Mouse (Mus musculus): Measurements from ENCODE around the gene Plekhg6. TPM values are rescaled to one million over a fixed set of nuclear protein-coding genes. Genes with fewer than 3 reads are reported as not detected.

Plekhg6 gene
- total and polyA plus RNA-seq, 2 experiments from 2014 or later = 0.16 to 1.00 TPM

DNA sequence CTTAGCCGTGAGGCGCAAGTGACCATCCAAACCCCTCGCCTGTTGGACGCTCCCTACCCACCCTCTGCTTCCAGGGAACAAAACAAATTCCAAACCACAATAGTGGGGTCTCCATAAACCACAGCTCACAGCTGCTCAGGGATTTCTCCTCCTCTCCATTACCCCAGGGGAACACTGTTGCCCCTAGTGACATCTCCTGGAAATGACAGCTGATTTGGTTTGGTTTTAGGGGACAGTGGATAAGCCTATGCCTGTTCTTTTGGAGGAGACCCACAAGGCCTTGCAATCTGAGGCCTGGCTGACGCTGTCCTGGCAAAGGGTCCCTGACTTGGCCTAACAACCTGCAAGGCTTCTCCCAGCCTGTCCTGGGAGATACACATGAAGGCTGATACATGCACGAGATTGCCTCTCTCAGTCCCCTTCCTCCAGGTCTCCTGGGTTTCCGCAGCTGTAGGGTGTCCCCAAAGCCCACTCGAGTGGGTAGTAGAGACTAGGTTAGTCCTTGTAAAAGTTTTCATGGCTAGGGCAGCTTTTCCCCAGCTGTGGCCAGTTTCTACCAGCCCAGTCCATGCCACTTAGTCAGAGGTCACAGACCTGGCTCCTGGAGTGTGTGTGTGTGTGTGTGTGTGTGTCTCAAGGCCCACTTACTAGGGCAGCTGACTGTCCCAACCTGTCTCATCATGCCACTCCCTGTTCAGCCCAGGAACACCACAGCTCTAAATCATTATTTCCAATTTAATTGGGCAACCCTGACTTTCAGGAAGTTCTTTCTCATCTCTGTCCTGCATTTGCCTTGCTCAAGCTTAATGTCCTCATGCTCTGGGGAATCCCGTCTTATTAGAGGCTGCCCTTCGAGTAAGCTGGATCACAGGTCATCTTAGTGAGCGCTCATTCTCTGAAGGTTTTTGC, 4.7 kb upstream of the Plekhg6 start:
- no peak overlapping the region for H3K4me2 ChIP-seq (ENCODE audit: low read depth)
- no peaks in the 10 kb centered on the region for H3K36me3 ChIP-seq (ENCODE audit: insufficient read depth)
- TF ChIP-seq CTCF (IDR thresholded peaks at IDR 0.05; ENCODE audit: low read depth) = peak; percentile 57
- peaks cover 10% of the 10 kb centered on the region for H3K27me3 ChIP-seq (ENCODE audit: insufficient read depth, low read length)
- 62% methylated on average over 11 of the region's 11 CpGs for WGBS
- H3K9me3 ChIP-seq (ENCODE audit: low read length) = no peaks in the 10 kb centered on the region
- ATAC-seq = no peak
- DNase-seq = no peak
- H3K4me1 ChIP-seq (ENCODE audit: insufficient read depth) = 0 out of 2 replicates have a peak, but pooled peaks cover 2% of the 10 kb centered on the region
- no peak overlapping the region for H3K27ac ChIP-seq (ENCODE audit: low read depth, low read length)
- no peak overlapping the region for H3K9ac ChIP-seq
- no peak overlapping the region for H3K4me3 ChIP-seq (ENCODE audit: low read depth, low read length)

DNA sequence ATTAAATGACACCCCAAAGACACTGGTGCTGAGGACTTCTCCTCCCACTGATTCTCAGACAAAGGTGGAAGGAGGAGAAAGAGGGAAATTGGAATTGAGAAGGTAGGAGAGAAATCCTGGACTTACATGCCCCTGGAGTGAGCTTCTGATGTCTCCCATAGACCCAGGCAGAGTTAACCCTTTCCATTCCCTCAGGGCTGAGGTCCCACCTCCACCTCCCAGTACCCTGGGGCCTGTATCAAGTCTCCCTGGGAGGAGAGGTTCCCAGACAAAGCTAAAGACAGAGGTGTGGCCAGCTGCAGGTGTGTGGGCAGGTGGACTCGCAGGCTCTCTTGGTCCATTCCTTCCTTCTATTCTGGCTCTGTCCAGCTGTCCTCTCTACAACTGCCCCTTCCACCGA, 1.4 kb upstream of the Plekhg6 start:
- H3K9ac ChIP-seq = no peak overlapping the region
- DNase-seq (no peak), ATAC-seq (no peak)
- whole genome bisulfite sequencing = 94% methylated on average over 2 of the region's 2 CpGs
- H3K36me3 ChIP-seq (ENCODE audit: insufficient read depth) = no peaks in the 10 kb centered on the region
- H3K4me1 ChIP-seq (ENCODE audit: insufficient read depth) = 0 out of 2 replicates have a peak, but pooled peaks cover 5% of the 10 kb centered on the region
- no peaks in the 10 kb centered on the region for H3K9me3 ChIP-seq (ENCODE audit: low read length)
- TF ChIP-seq CTCF (IDR thresholded peaks at IDR 0.05; ENCODE audit: low read depth) = no peak
- H3K27me3 ChIP-seq (ENCODE audit: insufficient read depth, low read length) = peaks cover 31% of the 10 kb centered on the region
- H3K27ac ChIP-seq (ENCODE audit: low read depth, low read length) = no peak overlapping the region
- no peak overlapping the region for H3K4me2 ChIP-seq (ENCODE audit: low read depth)
- no peak overlapping the region for H3K4me3 ChIP-seq (ENCODE audit: low read depth, low read length)

DNA sequence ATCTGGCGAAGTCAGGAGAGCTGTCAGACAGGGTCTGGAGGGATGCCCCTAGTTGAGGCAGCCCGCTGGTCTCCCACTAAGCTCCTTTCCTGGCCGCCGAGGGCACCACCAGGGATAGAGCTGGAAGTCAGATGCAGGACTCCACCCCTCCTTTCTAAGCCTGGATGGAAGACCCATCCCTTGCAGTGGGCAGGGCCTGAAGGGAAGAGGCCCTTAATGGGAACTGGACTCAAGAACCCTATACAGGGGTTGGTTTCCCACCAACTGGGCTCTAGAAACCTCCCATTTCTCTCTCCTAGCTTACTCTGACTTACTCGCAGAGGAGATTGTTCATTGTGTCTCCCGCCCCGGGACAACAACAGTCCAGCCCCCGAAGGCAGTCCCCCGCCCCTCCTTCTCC, 812 bp downstream of the Plekhg6 start:
- Histone ChIP-seq H3K27me3 (ENCODE audit: insufficient read depth, low read length) (peaks cover 31% of the 10 kb centered on the region), H3K4me2 (ENCODE audit: low read depth) (peak overlapping the region; percentile 42), H3K9ac (no peak overlapping the region), H3K36me3 (ENCODE audit: insufficient read depth) (no peaks in the 10 kb centered on the region), H3K9me3 (ENCODE audit: low read length) (no peaks in the 10 kb centered on the region), H3K4me3 (ENCODE audit: low read depth, low read length) (no peak overlapping the region), H3K4me1 (ENCODE audit: insufficient read depth) (0 out of 2 replicates have a peak, but pooled peaks cover 5% of the 10 kb centered on the region), H3K27ac (ENCODE audit: low read depth, low read length) (no peak overlapping the region)
- 2% methylated on average over 9 of the region's 9 CpGs for WGBS
- TF ChIP-seq CTCF (IDR thresholded peaks at IDR 0.05; ENCODE audit: low read depth) = no peak
- ATAC-seq (no peak), DNase-seq (no peak)

DNA sequence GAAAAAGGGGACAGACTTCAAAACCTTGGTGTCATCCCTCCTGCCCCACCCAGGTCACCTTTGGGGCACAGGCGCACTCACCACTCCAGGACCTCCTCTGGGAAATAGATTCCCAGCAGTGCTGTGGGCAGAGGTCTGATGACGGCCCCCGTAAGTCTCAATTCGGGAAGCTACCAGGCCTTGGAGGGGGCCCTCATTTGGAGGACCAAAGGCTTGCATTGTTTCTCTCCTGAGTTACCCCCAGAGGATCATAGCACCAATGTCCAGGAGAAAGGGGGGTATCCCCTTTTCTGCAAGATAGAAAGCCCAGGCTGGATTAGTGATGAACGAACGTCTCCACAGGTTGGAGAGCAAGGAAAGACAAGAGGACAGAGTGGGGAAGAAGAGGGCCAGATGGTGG, 2.0 kb downstream of the Plekhg6 start:
- no peak overlapping the region for H3K4me3 ChIP-seq (ENCODE audit: low read depth, low read length)
- 0 out of 2 replicates have a peak, but pooled peaks cover 5% of the 10 kb centered on the region for H3K4me1 ChIP-seq (ENCODE audit: insufficient read depth)
- H3K27me3 ChIP-seq (ENCODE audit: insufficient read depth, low read length) = peaks cover 31% of the 10 kb centered on the region
- H3K9me3 ChIP-seq (ENCODE audit: low read length) = no peaks in the 10 kb centered on the region
- no peak overlapping the region for H3K27ac ChIP-seq (ENCODE audit: low read depth, low read length)
- no peak overlapping the region for H3K9ac ChIP-seq
- H3K4me2 ChIP-seq (ENCODE audit: low read depth) = no peak overlapping the region
- no peaks in the 10 kb centered on the region for H3K36me3 ChIP-seq (ENCODE audit: insufficient read depth)
- 27% methylated on average over 6 of the region's 6 CpGs for WGBS
- ATAC-seq (no peak), DNase-seq (no peak)
- TF ChIP-seq CTCF (IDR thresholded peaks at IDR 0.05; ENCODE audit: low read depth) = no peak

DNA sequence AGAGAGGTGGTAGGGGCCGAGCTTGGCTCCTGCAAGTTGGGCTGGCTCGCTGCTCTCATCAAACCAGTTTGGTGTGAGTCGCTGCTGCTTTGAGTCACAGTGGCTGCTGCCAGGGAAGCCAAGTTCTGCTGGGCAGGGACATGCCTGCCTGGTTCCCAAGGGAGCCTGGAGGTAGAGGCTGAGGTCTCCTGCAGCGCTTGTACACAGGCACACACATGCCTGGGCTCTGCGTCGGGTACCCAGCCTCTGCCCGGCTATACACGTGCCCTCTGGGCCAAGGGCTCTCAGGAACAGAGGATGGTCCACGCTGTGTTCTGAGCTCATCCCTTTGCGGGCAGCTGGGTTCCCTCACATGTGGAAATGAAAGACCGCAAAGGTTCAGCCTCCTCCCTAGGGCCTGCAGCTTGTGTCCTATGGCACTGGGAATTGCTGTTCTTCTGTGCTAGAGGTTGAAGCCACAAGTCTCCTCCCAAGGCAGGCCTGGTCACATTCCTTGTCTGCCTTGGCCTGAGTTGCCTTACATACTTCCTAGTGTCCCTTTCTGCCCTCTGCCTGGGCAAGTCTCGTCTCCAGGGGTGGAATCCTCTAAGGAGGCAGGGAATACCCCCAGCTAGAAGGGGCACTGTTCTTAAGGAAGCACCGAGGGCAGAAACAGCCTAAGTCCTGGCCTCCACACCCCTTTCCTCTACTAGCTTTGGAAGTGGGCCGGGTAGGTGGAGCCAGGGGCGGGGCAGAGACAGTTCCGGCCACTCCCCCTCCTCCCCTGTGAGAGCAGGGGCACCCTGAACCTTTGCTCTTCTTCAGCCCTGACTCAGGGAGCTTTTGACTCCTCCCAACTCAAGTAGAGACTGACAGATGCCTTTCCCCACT, 2.8 kb downstream of the Plekhg6 start:
- no peak for DNase-seq
- no peak for ATAC-seq
- TF ChIP-seq CTCF (IDR thresholded peaks at IDR 0.05; ENCODE audit: low read depth) = no peak

DNA sequence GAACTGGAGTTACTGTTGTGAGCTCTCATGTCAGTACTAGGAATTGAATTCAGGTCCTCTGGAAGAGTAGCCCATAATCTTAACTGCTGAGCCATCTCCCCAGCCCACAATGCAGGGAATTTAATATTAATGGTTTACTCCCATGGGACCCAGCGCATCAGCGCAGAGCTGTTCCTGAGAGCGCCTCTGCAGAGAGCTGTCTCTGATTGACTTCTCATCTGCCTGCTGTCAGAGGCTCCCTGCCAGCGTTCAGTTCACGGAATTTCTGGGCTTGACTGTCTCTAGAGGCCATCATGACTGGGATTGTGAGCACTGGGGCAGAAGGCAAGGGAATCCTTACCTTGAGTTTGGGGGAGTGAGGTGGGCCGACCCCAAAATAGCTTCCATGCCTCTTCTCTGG, 3.6 kb downstream of the Plekhg6 start:
- ATAC-seq (no peak), DNase-seq (no peak)
- Histone ChIP-seq H3K4me3 (ENCODE audit: low read depth, low read length) (no peak overlapping the region), H3K36me3 (ENCODE audit: insufficient read depth) (no peaks in the 10 kb centered on the region), H3K27ac (ENCODE audit: low read depth, low read length) (no peak overlapping the region), H3K27me3 (ENCODE audit: insufficient read depth, low read length) (peaks cover 31% of the 10 kb centered on the region), H3K4me2 (ENCODE audit: low read depth) (no peak overlapping the region), H3K4me1 (ENCODE audit: insufficient read depth) (0 out of 2 replicates have a peak, but pooled peaks cover 5% of the 10 kb centered on the region), H3K9ac (no peak overlapping the region), H3K9me3 (ENCODE audit: low read length) (no peaks in the 10 kb centered on the region)
- TF ChIP-seq CTCF (IDR thresholded peaks at IDR 0.05; ENCODE audit: low read depth) = no peak
- 53% methylated on average over 6 of the region's 6 CpGs for WGBS

More for the DNA sequence above, 2.8 kb downstream of the Plekhg6 start:
- H3K27ac ChIP-seq (ENCODE audit: low read depth, low read length) = no peak overlapping the region
- no peak overlapping the region for H3K4me3 ChIP-seq (ENCODE audit: low read depth, low read length)
- H3K9ac ChIP-seq = no peak overlapping the region
- no peak overlapping the region for H3K4me2 ChIP-seq (ENCODE audit: low read depth)
- H3K36me3 ChIP-seq (ENCODE audit: insufficient read depth) = no peaks in the 10 kb centered on the region
- H3K9me3 ChIP-seq (ENCODE audit: low read length) = no peaks in the 10 kb centered on the region
- WGBS = 40% methylated on average over 16 of the region's 16 CpGs
- peaks cover 31% of the 10 kb centered on the region for H3K27me3 ChIP-seq (ENCODE audit: insufficient read depth, low read length)
- 0 out of 2 replicates have a peak, but pooled peaks cover 5% of the 10 kb centered on the region for H3K4me1 ChIP-seq (ENCODE audit: insufficient read depth)

All from forebrain, postnatal 0 days (tissue).